Mouse (Mus musculus): ENCODE results near the gene Hoxc8. TPM values are rescaled to one million over a fixed set of nuclear protein-coding genes. Genes with fewer than 3 reads are reported as not detected.

The Hoxc8 gene
- polyA plus RNA-seq, 1 experiment = 0.15 TPM

- Histone ChIP-seq H3K4me3 (ENCODE audit: control insufficient read depth, low read depth, low read length) (no peak overlapping the region), H3K4me1 (ENCODE audit: control insufficient read depth, insufficient read depth, low read length) (peaks cover 4% of the 10 kb centered on the region; the same call in 1 of the 2 replicates), H3K27me3 (ENCODE audit: control insufficient read depth, insufficient read depth, low read length) (no peaks in the 10 kb centered on the region), H3K36me3 (ENCODE audit: control insufficient read depth, insufficient read depth, low read length) (no peaks in the 10 kb centered on the region), H3K27ac (ENCODE audit: control insufficient read depth, insufficient read depth, low read depth, low read length) (no peak overlapping the region)
- TF ChIP-seq POLR2A (IDR thresholded peaks at IDR 0.05; ENCODE audit: control insufficient read depth, low read depth, low read length) = no peak
- TF ChIP-seq CTCF (IDR thresholded peaks at IDR 0.05; ENCODE audit: control insufficient read depth, insufficient read depth, insufficient replicate concordance, low read depth, low read length) = no peak
Measured at GRCm38 (mm10) chr15:102972254-102972653, 18.2 kb upstream of the Hoxc8 start.

- Histone ChIP-seq H3K4me3 (ENCODE audit: control insufficient read depth, low read depth, low read length) (no peak overlapping the region), H3K36me3 (ENCODE audit: control insufficient read depth, insufficient read depth, low read length) (no peaks in the 10 kb centered on the region), H3K4me1 (ENCODE audit: control insufficient read depth, insufficient read depth, low read length) (peaks cover 2% of the 10 kb centered on the region; the same call in 1 of the 2 replicates), H3K27ac (ENCODE audit: control insufficient read depth, insufficient read depth, low read depth, low read length) (no peak overlapping the region), H3K27me3 (ENCODE audit: control insufficient read depth, insufficient read depth, low read length) (no peaks in the 10 kb centered on the region; the same call in 1 of the 2 replicates)
- TF ChIP-seq POLR2A (IDR thresholded peaks at IDR 0.05; ENCODE audit: control insufficient read depth, low read depth, low read length) (no peak), CTCF (IDR thresholded peaks at IDR 0.05; ENCODE audit: control insufficient read depth, insufficient read depth, insufficient replicate concordance, low read depth, low read length) (no peak)
Measured at GRCm38 (mm10) chr15:102972753-102973152, 17.7 kb upstream of the Hoxc8 start.

- H3K36me3 ChIP-seq (ENCODE audit: control insufficient read depth, insufficient read depth, low read length) = no peaks in the 10 kb centered on the region
- H3K27me3 ChIP-seq (ENCODE audit: control insufficient read depth, insufficient read depth, low read length) = no peaks in the 10 kb centered on the region; the same call in 1 of the 2 replicates
- peaks cover 2% of the 10 kb centered on the region; the same call in 1 of the 2 replicates for H3K4me1 ChIP-seq (ENCODE audit: control insufficient read depth, insufficient read depth, low read length)
- no peak for TF ChIP-seq POLR2A (IDR thresholded peaks at IDR 0.05; ENCODE audit: control insufficient read depth, low read depth, low read length)
- no peak for TF ChIP-seq CTCF (IDR thresholded peaks at IDR 0.05; ENCODE audit: control insufficient read depth, insufficient read depth, insufficient replicate concordance, low read depth, low read length)
- H3K27ac ChIP-seq (ENCODE audit: control insufficient read depth, insufficient read depth, low read depth, low read length) = no peak overlapping the region
- H3K4me3 ChIP-seq (ENCODE audit: control insufficient read depth, low read depth, low read length) = no peak overlapping the region
Measured at GRCm38 (mm10) chr15:102975034-102975433, 15.4 kb upstream of the Hoxc8 start.

GRCm38 (mm10) chr15:102975688-102976111 is 14.7 kb upstream of the Hoxc8 start:
- Histone ChIP-seq H3K27me3 (ENCODE audit: control insufficient read depth, insufficient read depth, low read length) (no peaks in the 10 kb centered on the region; the same call in 1 of the 2 replicates), H3K36me3 (ENCODE audit: control insufficient read depth, insufficient read depth, low read length) (no peaks in the 10 kb centered on the region)

GRCm38 (mm10) chr15:102976171-102976570 is 14.2 kb upstream of the Hoxc8 start, which contains the start of gene Hoxc9:
Gene Hoxc9 (plus strand): TSS chr15:102976439.
- Histone ChIP-seq H3K4me1 (ENCODE audit: control insufficient read depth, insufficient read depth, low read length) (peaks cover 2% of the 10 kb centered on the region; the same call in 1 of the 2 replicates), H3K27me3 (ENCODE audit: control insufficient read depth, insufficient read depth, low read length) (peaks cover 2% of the 10 kb centered on the region; the same call in 1 of the 2 replicates), H3K4me3 (ENCODE audit: control insufficient read depth, low read depth, low read length) (no peak within 1 kb of the TSS), H3K36me3 (ENCODE audit: control insufficient read depth, insufficient read depth, low read length) (no peaks in the 10 kb centered on the region), H3K27ac (ENCODE audit: control insufficient read depth, insufficient read depth, low read depth, low read length) (no peak within 1 kb of the TSS)
- TF ChIP-seq POLR2A (IDR thresholded peaks at IDR 0.05; ENCODE audit: control insufficient read depth, low read depth, low read length) (no peak), CTCF (IDR thresholded peaks at IDR 0.05; ENCODE audit: control insufficient read depth, insufficient read depth, insufficient replicate concordance, low read depth, low read length) (no peak)

More at GRCm38 (mm10) chr15:102975688-102976111, 14.7 kb upstream of the Hoxc8 start:
- H3K4me3 ChIP-seq (ENCODE audit: control insufficient read depth, low read depth, low read length) = no peak overlapping the region
- TF ChIP-seq CTCF (IDR thresholded peaks at IDR 0.05; ENCODE audit: control insufficient read depth, insufficient read depth, insufficient replicate concordance, low read depth, low read length) (no peak), POLR2A (IDR thresholded peaks at IDR 0.05; ENCODE audit: control insufficient read depth, low read depth, low read length) (no peak)
- peaks cover 2% of the 10 kb centered on the region; the same call in 1 of the 2 replicates for H3K4me1 ChIP-seq (ENCODE audit: control insufficient read depth, insufficient read depth, low read length)
- H3K27ac ChIP-seq (ENCODE audit: control insufficient read depth, insufficient read depth, low read depth, low read length) = no peak overlapping the region

GRCm38 (mm10) chr15:102976631-102977422 is 13.6 kb upstream of the Hoxc8 start:
- H3K27me3 ChIP-seq (ENCODE audit: control insufficient read depth, insufficient read depth, low read length) = peaks cover 5% of the 10 kb centered on the region; the same call in 1 of the 2 replicates
- H3K4me3 ChIP-seq (ENCODE audit: control insufficient read depth, low read depth, low read length) = no peak overlapping the region
- no peaks in the 10 kb centered on the region for H3K36me3 ChIP-seq (ENCODE audit: control insufficient read depth, insufficient read depth, low read length)
- TF ChIP-seq POLR2A (IDR thresholded peaks at IDR 0.05; ENCODE audit: control insufficient read depth, low read depth, low read length) = no peak
- no peak for TF ChIP-seq CTCF (IDR thresholded peaks at IDR 0.05; ENCODE audit: control insufficient read depth, insufficient read depth, insufficient replicate concordance, low read depth, low read length)
- H3K4me1 ChIP-seq (ENCODE audit: control insufficient read depth, insufficient read depth, low read length) = peaks cover 6% of the 10 kb centered on the region
- H3K27ac ChIP-seq (ENCODE audit: control insufficient read depth, insufficient read depth, low read depth, low read length) = no peak overlapping the region

- H3K4me1 ChIP-seq (ENCODE audit: control insufficient read depth, insufficient read depth, low read length) = peaks cover 6% of the 10 kb centered on the region
- no peak for TF ChIP-seq CTCF (IDR thresholded peaks at IDR 0.05; ENCODE audit: control insufficient read depth, insufficient read depth, insufficient replicate concordance, low read depth, low read length)
- TF ChIP-seq POLR2A (IDR thresholded peaks at IDR 0.05; ENCODE audit: control insufficient read depth, low read depth, low read length) = no peak
- no peaks in the 10 kb centered on the region for H3K36me3 ChIP-seq (ENCODE audit: control insufficient read depth, insufficient read depth, low read length)
- no peak overlapping the region for H3K27ac ChIP-seq (ENCODE audit: control insufficient read depth, insufficient read depth, low read depth, low read length)
- no peak overlapping the region for H3K4me3 ChIP-seq (ENCODE audit: control insufficient read depth, low read depth, low read length)
- H3K27me3 ChIP-seq (ENCODE audit: control insufficient read depth, insufficient read depth, low read length) = peaks cover 6% of the 10 kb centered on the region; the same call in 1 of the 2 replicates
Measured at GRCm38 (mm10) chr15:102977423-102977974, 12.9 kb upstream of the Hoxc8 start.

Data from testis, adult 2 months (tissue).